Mouse (Mus musculus) ES-Bruce4 (cell line): Measurements from ENCODE around the gene Cdcp1.

Experiments
- CTCF ChIP-seq: IDR thresholded peaks from one replicate; pipeline ENCODE4 v1.8.1; 2011; ENCODE audit warnings: low read depth, low read length
- EP300 ChIP-seq: IDR thresholded peaks from 2 replicates; pipeline ENCODE4 v1.6.1; 2011; ENCODE audit warnings: low read depth, low read length; ENCODE audit not compliant: insufficient read depth

- TF ChIP-seq CTCF (no peak), EP300 (no peak)
Measured at GRCm38 (mm10) chr9:123227106-123227750, 11.4 kb upstream of the Cdcp1 start.
